Mouse (Mus musculus): ENCODE measurements at regions not wholly inside any gene's neighbourhood (a gene's known extent, or its start where the extent isn't known, plus 50 kb on each side); places are given as distances from the start of the nearest gene placed in this dataset.

DNA sequence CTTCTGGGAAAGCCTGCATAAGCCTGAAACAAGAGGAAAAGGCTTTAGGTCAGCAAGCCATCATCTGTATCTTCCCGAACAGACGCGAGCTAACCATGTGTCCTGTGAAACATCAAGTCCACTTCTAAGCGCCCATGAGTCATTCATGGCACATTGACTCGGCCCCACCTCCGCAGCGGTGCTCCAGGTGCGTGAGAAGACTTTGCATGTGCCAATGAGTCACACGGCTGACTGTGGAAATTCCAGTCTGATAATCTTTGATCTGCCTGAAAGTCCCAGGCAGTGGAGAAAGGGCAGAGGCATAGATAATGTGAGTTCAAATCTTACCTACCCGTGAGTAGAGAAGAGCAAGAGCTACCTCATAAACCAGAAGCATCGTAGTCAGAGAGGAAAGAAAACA, 137.8 kb downstream of the Pfkfb3 start:
- intact Hi-C loops (cut with DNase I) = no loop called here
- DNase-seq = no peak

GRCm38 (mm10) chr2:11412521-11412920, 141.4 kb downstream of the Pfkfb3 start:
- intact Hi-C loops (cut with DNase I) = no loop called here
- DNase-seq = no peak

DNA sequence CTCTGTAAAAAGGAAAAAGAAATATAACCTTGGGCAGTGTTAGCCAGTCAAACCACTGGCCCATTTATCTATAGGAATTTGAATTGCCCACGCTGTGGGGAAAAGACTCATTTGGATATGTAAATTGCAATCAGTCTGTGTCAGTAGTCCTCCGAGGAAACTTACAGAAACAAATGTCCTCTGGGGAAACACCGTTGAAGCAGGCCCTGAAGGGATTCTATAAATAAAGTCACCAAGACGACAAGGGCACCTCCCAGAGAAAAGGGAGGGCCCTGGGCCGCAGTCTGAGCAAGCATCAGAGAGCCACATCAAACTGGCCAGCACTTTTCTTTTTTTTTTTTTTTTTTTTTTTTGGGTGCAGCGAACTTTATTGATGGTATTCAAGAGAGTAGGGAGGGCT, 145.4 kb downstream of the Pfkfb3 start:
- intact Hi-C loops (cut with DNase I) = no loop called here
- DNase-seq = no peak

- DNase-seq = no peak
- intact Hi-C loops (cut with DNase I) = no loop called here
Observed at GRCm38 (mm10) chr2:11406103-11406615, 147.7 kb downstream of the Pfkfb3 start.

DNA sequence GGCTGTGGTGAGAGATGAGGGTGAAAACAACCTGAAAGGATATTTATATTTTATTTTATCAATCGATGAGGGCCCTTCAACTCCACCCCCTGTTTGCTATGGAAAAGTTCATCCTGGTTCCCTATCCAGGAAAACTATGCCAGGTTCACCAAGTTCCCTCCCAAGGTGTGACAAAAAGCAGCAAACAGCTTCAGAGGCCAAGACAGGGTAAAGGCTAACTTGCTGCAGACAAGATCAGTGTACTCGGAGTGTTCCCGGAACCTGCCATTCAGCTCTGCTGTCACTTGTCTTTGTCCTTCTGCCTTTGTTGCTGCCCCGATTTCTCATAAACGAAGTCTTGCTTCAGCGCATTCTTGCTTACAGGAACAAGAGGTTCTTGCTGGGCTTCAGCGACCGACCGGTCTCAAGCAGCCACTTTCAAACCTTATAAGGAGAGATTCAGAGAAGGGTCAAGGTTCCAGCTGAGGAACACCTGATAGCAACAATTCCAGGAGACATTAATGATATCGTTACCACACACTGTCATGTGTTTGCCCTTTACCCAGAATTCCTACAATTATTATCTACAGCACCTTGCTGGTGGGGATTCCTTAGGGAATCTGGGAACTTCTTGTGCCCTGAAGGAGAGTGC, 151.5 kb downstream of the Pfkfb3 start:
- intact Hi-C loops (cut with DNase I) = no loop called here
- DNase-seq = no peak

DNA sequence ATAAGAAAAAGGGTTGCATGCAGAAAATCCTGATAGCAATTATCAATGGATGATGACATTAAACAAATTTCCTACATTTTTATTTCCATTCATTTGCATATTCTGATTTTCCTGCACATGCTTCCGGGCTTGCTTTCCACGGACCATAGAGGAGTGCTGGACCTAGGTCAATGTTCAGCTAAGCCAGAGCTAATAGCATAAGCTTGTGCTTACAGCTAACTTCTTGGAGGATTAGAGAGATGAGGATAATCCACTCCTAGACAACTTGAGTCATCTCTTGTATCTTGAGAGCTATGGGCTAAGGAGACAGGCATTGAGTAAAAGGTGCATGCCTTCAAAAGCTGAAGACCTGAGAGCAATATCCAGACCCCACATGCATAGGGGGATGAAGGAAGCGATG, 154.5 kb downstream of the Pfkfb3 start:
- no peak for DNase-seq
- intact Hi-C loops (cut with DNase I) = no loop called here

GRCm38 (mm10) chr2:11398949-11399348, 154.9 kb downstream of the Pfkfb3 start:
- DNase-seq = no peak
- intact Hi-C loops (cut with DNase I) = no loop called here

GRCm38 (mm10) chr2:11398391-11398790, 155.5 kb downstream of the Pfkfb3 start:
- DNase-seq = no peak
- intact Hi-C loops (cut with DNase I) = no loop called here

GRCm38 (mm10) chr2:11396835-11397234, 157.0 kb downstream of the Pfkfb3 start:
- intact Hi-C loops (cut with DNase I) = no loop called here
- no peak for DNase-seq

DNA sequence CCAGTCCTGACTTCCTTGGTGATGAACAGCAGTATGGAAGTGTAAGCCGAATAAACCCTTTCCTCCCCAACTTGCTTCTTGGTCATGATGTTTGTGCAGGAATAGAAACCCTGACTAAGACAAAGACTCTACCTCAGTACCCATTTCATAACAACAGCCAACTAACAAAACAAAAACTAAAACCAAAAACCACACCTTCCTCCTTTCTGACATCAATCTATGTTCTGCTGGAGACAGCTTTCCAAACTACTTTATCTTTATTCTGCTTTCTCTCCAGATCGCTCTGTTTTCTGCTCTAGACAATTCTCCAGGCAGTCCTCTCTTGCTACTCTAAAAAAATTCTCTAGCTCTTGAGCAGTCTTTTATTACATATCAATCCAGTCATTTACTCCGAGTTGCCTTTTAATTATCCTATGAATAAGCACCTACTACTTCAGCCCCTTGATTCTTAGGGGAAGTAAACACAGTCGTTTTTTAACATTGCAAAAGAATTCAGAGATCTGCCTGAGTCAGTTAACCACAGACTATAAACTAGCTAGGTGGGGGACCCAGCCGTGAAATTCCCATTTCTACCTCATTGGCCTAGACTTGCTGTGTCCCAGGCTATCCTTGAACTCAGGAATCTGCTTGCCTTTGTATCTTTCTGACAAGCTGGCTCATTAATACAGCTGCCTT, 159.1 kb downstream of the Pfkfb3 start:
- DNase-seq = no peak
- intact Hi-C loops (cut with DNase I) = no loop called here

GRCm38 (mm10) chr2:11391725-11392124, 162.2 kb downstream of the Pfkfb3 start:
- DNase-seq = peak; percentile 48
- intact Hi-C loops (cut with DNase I) = no loop called here

DNA sequence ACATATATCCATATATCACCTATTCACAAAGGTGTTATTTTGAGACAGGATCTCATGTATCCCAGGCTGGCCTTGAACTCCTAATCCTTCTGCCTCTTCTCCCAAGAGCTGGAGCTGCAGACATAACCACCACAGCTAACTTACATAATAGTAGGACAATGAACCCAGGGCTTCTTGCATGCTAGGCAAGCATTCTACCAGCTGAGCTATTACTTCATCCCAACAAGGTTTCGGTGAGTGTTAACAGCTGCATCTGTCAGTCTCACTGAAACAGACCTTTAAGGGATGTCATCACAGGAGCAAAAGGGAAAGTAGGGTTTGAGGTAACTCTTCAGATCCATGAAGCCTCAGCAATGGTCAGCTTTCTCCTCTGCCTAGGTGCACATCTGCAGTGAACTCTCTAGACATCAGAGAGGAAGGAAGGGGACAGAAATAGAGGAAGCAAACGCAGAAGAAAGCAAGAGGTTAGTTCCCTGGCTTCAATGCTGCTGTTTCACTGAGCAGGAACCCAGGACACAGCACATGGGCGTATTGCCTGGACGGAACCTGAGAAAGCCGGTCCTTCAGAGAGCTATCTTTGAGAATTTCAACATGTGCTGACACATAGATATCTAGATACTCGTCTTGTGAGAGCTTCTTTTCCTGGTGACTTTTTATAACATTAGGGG, 163.1 kb downstream of the Pfkfb3 start:
- no peak for DNase-seq
- intact Hi-C loops (cut with DNase I) = no loop called here

GRCm38 (mm10) chr2:11387623-11388022, 166.3 kb downstream of the Pfkfb3 start:
- intact Hi-C loops (cut with DNase I) = no loop called here
- DNase-seq = no peak

GRCm38 (mm10) chr2:11383815-11384214, 170.1 kb downstream of the Pfkfb3 start:
- intact Hi-C loops (cut with DNase I) = no loop called here
- no peak for DNase-seq

DNA sequence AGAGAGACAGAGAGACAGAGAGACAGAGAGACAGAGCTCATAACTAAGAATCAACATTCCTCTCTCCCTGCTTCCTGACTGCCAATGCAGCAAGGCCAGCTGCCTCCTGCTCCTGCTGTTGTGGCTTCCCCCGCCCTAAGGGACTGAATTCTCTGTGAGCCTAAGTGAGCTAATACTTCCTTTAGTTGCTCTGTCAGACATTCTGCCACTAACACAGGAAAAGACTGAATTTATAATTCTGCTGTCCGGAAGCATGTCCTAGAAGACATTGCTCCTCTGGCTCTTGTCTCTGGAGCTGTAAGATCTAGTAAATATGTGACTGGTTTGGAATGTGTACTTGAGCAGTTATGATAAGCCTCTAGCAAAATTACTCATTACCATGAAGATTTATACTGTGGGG, 176.7 kb downstream of the Pfkfb3 start:
- intact Hi-C loops (cut with DNase I) = no loop called here
- DNase-seq = no peak

GRCm38 (mm10) chr2:11375726-11376454, 178.0 kb downstream of the Pfkfb3 start:
- intact Hi-C loops (cut with DNase I) = no loop called here
- no peak for DNase-seq

DNA sequence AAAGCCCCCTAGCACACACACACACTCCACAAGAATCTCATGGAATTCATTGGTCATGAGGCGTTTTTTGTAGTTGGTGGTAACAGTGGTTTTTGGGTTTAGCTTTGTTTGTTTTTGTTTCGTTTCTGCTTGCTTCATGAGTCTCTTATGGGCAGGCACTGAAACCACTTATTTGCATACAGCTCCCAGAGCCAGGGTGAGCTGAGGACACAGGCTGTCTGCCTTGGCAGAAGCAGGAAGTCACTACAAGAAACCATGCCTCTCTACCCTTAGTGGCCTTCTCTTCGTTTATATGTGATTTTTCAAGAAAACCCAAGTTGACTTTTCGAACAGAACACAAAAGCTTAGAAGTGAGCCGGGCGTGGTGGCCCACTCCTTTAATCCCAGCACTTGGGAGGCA, 178.8 kb downstream of the Pfkfb3 start:
- DNase-seq = no peak
- intact Hi-C loops (cut with DNase I) = no loop called here

DNA sequence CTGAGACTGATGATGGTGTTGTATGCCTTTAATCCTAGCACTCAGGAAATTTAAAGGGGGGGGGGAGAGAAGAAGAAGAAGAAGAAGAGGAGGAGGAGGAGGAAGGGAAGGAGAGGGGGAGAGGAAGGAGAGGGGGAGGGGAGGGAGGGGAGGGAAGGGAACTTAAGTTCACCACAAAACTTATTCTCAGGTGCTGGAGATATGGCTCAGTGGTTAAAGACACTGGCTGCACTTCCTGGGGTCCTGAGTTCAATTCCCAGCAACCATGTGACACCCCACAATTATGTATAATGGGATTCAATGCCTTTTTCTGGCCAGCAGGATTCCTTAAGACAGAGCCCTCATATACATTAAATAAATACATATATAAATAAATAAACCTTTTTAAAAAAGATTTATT, 183.6 kb downstream of the Pfkfb3 start:
- intact Hi-C loops (cut with DNase I) = no loop called here
- DNase-seq = no peak

DNA sequence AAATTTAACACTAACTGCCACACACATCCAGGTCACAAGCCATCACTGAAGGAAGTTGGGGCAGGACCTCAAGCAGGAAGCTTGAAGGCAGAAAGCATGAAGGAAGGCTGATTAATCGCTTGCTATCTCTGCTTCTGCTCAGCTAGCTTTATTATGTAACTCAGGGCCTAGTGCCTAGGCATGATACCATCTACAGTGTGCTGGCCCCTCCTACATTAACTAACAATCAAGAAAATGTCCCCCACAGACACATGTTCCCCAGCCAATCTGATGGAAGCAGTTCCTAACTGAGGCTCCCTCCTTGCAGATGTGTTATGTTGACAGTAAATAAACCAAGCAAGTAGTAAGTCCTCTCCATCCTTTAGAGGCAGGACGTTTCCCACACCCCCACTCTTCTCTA, 186.6 kb downstream of the Pfkfb3 start:
- no peak for DNase-seq
- intact Hi-C loops (cut with DNase I) = no loop called here

- intact Hi-C loops (cut with DNase I) = no loop called here
- DNase-seq = no peak
Observed at GRCm38 (mm10) chr2:11365815-11366214, 188.1 kb downstream of the Pfkfb3 start.

DNA sequence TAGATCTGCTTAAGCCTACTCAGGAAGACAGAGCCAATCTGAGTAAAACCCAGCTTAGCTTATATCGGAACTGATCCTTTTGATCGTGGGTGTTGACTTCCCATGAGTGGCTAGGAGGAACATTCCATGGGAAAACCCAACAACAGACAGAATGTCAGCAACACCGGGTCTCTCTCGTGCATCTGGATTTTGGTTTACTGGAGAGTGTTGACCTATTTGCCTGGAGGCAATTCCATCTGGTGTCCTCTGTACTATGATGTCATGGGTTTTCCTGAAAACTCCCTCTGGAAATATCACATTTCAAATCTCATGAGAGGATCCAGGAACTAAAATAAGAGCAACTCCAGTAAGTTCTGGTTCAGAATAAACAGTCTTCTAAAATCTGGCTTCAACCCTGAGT, 188.5 kb downstream of the Pfkfb3 start:
- DNase-seq = no peak
- intact Hi-C loops (cut with DNase I) = no loop called here

Data from left cerebral cortex, postnatal 4 days (tissue).